Mouse (Mus musculus) hindbrain, embryonic 16.5 days (tissue): ENCODE measurements around the gene Gas2l2. TPM values are rescaled to one million over a fixed set of nuclear protein-coding genes. Genes with fewer than 3 reads are reported as not detected.

Source experiments
- ATAC-seq: fragments of 200-750 bp; cut with Nextera tagmentation; 2 replicates; pipeline ENCODE4 v1.8.0; 2017; ENCODE audit warnings: moderate TSS enrichment, moderate library complexity
- H3K27ac ChIP-seq: fragments of 300-500 bp; sonication (generic); 2 replicates; pipeline ENCODE4 v1.5.1; 2014; ENCODE audit warnings: low read depth, mild to moderate bottlenecking, control low read depth, low read length, moderate library complexity
- H3K27me3 ChIP-seq: fragments of 300-500 bp; sonication (generic); replicated peaks from 2 replicates; pipeline ENCODE4 v1.6.1; 2014; ENCODE audit warnings: low read length; ENCODE audit not compliant: control insufficient read depth, insufficient read depth
- H3K36me3 ChIP-seq: fragments of 300-500 bp; sonication (generic); 2 replicates; pipeline ENCODE4 v1.6.1; 2014; ENCODE audit warnings: mild to moderate bottlenecking, low read length, moderate library complexity, mixed read lengths; ENCODE audit not compliant: control insufficient read depth, insufficient read depth
- H3K4me1 ChIP-seq: fragments of 300-500 bp; sonication (generic); 2 replicates; pipeline ENCODE4 v1.6.1; 2014; ENCODE audit warnings: low read depth, low read length; ENCODE audit not compliant: control insufficient read depth, insufficient read depth
- H3K4me2 ChIP-seq: fragments of 300-500 bp; sonication (generic); 2 replicates; pipeline ENCODE4 v1.6.1; 2014; ENCODE audit warnings: mild to moderate bottlenecking, low read length, control low read depth, moderate library complexity
- H3K4me3 ChIP-seq: fragments of 300-500 bp; sonication (generic); 2 replicates; pipeline ENCODE4 v1.5.1; 2014; ENCODE audit warnings: mild to moderate bottlenecking, low read length, control low read depth, moderate library complexity
- H3K9ac ChIP-seq: fragments of 300-500 bp; sonication (generic); 2 replicates; pipeline ENCODE4 v1.6.1; 2014; ENCODE audit warnings: low read depth, mild to moderate bottlenecking, control low read depth, low read length, moderate library complexity
- H3K9me3 ChIP-seq: fragments of 300-500 bp; sonication (generic); 2 replicates; pipeline ENCODE4 v1.6.1; 2014; ENCODE audit warnings: mild to moderate bottlenecking, low read length, moderate library complexity; ENCODE audit not compliant: control insufficient read depth
- WGBS: fragments of 180-500 bp; shearing (Covaris S2); extraction: QIAGEN DNeasy Blood & Tissue Kit; methylation state at CpG from one replicate; pipeline ENCODE4 v1.1.7; 2014; 5-methylcytosine and 5-hydroxymethylcytosine counted together
- polyA plus RNA-seq: library from polyadenylated mRNA; unstranded; fragments of >200 nt; fragmentation: Nextera tagmentation; extraction: Ambion mirVana; gene quantifications from 2 replicates; pipeline ENCODE4 v1.2.1, GENCODE M21; 2015

Gas2l2 gene
- polyA plus RNA-seq, 1 experiment from 2014 or later: 1.2 TPM

- Histone ChIP-seq H3K4me1 (no peaks in the 10 kb centered on the region; the same call in 1 of the 2 replicates), H3K36me3 (no peaks in the 10 kb centered on the region), H3K4me2 (no peak within 1 kb of the TSS), H3K27ac (no peak within 1 kb of the TSS), H3K27me3 (peaks cover 10% of the 10 kb centered on the region; the same call in 1 of the 2 replicates), H3K9me3 (no peaks in the 10 kb centered on the region), H3K9ac (no peak within 1 kb of the TSS), H3K4me3 (no peak within 1 kb of the TSS)
- 100% methylated on average over 1 of the region's 1 CpGs for WGBS
- ATAC-seq: no peak
Observed at GRCm38 (mm10) chr11:83437377-83437776, 8.1 kb upstream of the Gas2l2 start, which contains the start of gene 1700020L24Rik. 1700020L24Rik (plus strand) TSS chr11:83437677.

GRCm38 (mm10) chr11:83432533-83432932 lies 3.3 kb upstream of the Gas2l2 start:
- Histone ChIP-seq H3K9me3 (no peaks in the 10 kb centered on the region), H3K36me3 (no peaks in the 10 kb centered on the region), H3K9ac (no peak overlapping the region), H3K4me1 (no peaks in the 10 kb centered on the region), H3K4me2 (no peak overlapping the region), H3K4me3 (no peak overlapping the region), H3K27me3 (peaks cover 7% of the 10 kb centered on the region; the same call in 1 of the 2 replicates), H3K27ac (no peak overlapping the region)
- 88% methylated on average over 2 of the region's 2 CpGs for WGBS
- ATAC-seq: no peak

GRCm38 (mm10) chr11:83426964-83427363 lies 2.3 kb downstream of the Gas2l2 start:
- Histone ChIP-seq H3K27me3 (peaks cover 12% of the 10 kb centered on the region), H3K36me3 (no peaks in the 10 kb centered on the region), H3K27ac (no peak overlapping the region), H3K9me3 (no peaks in the 10 kb centered on the region), H3K4me3 (no peak overlapping the region), H3K9ac (no peak overlapping the region), H3K4me2 (peak overlapping the region; percentile 32), H3K4me1 (no peaks in the 10 kb centered on the region)
- ATAC-seq: no peak
- 46% methylated on average over 17 of the region's 17 CpGs for WGBS

GRCm38 (mm10) chr11:83424681-83425080 lies 4.6 kb downstream of the Gas2l2 start:
- no peak overlapping the region for H3K27ac ChIP-seq
- WGBS: 8% methylated on average over 8 of the region's 8 CpGs
- no peaks in the 10 kb centered on the region for H3K9me3 ChIP-seq
- H3K36me3 ChIP-seq: no peaks in the 10 kb centered on the region
- H3K27me3 ChIP-seq: peaks cover 15% of the 10 kb centered on the region
- peak; percentile 62; the same call in 1 of the 2 replicates for ATAC-seq
- no peak overlapping the region for H3K4me2 ChIP-seq
- no peak overlapping the region for H3K4me3 ChIP-seq
- H3K4me1 ChIP-seq: no peaks in the 10 kb centered on the region
- no peak overlapping the region for H3K9ac ChIP-seq

GRCm38 (mm10) chr11:83421305-83421704 lies 8.0 kb downstream of the Gas2l2 start:
- WGBS: 7% methylated on average over 9 of the region's 9 CpGs
- Histone ChIP-seq H3K36me3 (no peaks in the 10 kb centered on the region), H3K4me2 (no peak overlapping the region), H3K27me3 (peaks cover 8% of the 10 kb centered on the region), H3K4me1 (peaks cover 11% of the 10 kb centered on the region), H3K9ac (no peak overlapping the region), H3K4me3 (no peak overlapping the region), H3K27ac (no peak overlapping the region), H3K9me3 (no peaks in the 10 kb centered on the region)
- no peak for ATAC-seq

GRCm38 (mm10) chr11:83420338-83420737 lies 8.9 kb downstream of the Gas2l2 start:
- no peak for ATAC-seq
- Histone ChIP-seq H3K4me2 (no peak overlapping the region), H3K9me3 (no peaks in the 10 kb centered on the region), H3K36me3 (no peaks in the 10 kb centered on the region), H3K4me1 (peaks cover 11% of the 10 kb centered on the region), H3K27me3 (peaks cover 6% of the 10 kb centered on the region; the same call in 1 of the 2 replicates), H3K9ac (no peak overlapping the region), H3K4me3 (no peak overlapping the region), H3K27ac (no peak overlapping the region)
- whole genome bisulfite sequencing: 36% methylated on average over 4 of the region's 4 CpGs

GRCm38 (mm10) chr11:83418566-83418965 lies 10.7 kb downstream of the Gas2l2 start:
- H3K9ac ChIP-seq: peak overlapping the region; percentile 41
- peak overlapping the region; percentile 57 for H3K4me2 ChIP-seq
- no peaks in the 10 kb centered on the region for H3K9me3 ChIP-seq
- no peak overlapping the region for H3K27ac ChIP-seq
- peak; percentile 31 for ATAC-seq
- peaks cover 6% of the 10 kb centered on the region; the same call in 1 of the 2 replicates for H3K27me3 ChIP-seq
- H3K4me3 ChIP-seq: peak overlapping the region; percentile 24
- H3K36me3 ChIP-seq: no peaks in the 10 kb centered on the region
- peaks cover 11% of the 10 kb centered on the region for H3K4me1 ChIP-seq
- 8% methylated on average over 38 of the region's 38 CpGs for whole genome bisulfite sequencing

GRCm38 (mm10) chr11:83417708-83418107 lies 11.5 kb downstream of the Gas2l2 start:
- no peak for ATAC-seq
- H3K9me3 ChIP-seq: no peaks in the 10 kb centered on the region
- H3K36me3 ChIP-seq: no peaks in the 10 kb centered on the region
- WGBS: 77% methylated on average over 7 of the region's 7 CpGs
- H3K4me3 ChIP-seq: no peak overlapping the region
- peaks cover 6% of the 10 kb centered on the region; the same call in 1 of the 2 replicates for H3K27me3 ChIP-seq
- H3K4me1 ChIP-seq: peaks cover 11% of the 10 kb centered on the region
- no peak overlapping the region for H3K4me2 ChIP-seq
- no peak overlapping the region for H3K9ac ChIP-seq
- H3K27ac ChIP-seq: no peak overlapping the region

- Histone ChIP-seq H3K4me3 (no peak overlapping the region), H3K9ac (no peak overlapping the region), H3K4me1 (peaks cover 11% of the 10 kb centered on the region), H3K9me3 (no peaks in the 10 kb centered on the region), H3K27me3 (peaks cover 6% of the 10 kb centered on the region; the same call in 1 of the 2 replicates), H3K27ac (no peak overlapping the region), H3K4me2 (no peak overlapping the region), H3K36me3 (no peaks in the 10 kb centered on the region)
- WGBS: 25% methylated on average over 5 of the region's 5 CpGs
- ATAC-seq: no peak
Observed at GRCm38 (mm10) chr11:83417080-83417479, 12.2 kb downstream of the Gas2l2 start.
